Mouse (Mus musculus) liver, adult 2 months (tissue): Measurements from ENCODE around the gene Vwa7.

Experiments used
- CTCF ChIP-seq: fragments of 200-500 bp; IDR thresholded peaks from 2 replicates; pipeline ENCODE4 v1.5.1; 2011; ENCODE audit warnings: low read depth, low read length, control low read depth
- POLR2A ChIP-seq: fragments of 200-500 bp; IDR thresholded peaks from 2 replicates; pipeline ENCODE4 v1.6.1; 2011; ENCODE audit warnings: low read length, control low read depth; ENCODE audit not compliant: insufficient read depth; ENCODE audit errors: extremely low read depth

DNA sequence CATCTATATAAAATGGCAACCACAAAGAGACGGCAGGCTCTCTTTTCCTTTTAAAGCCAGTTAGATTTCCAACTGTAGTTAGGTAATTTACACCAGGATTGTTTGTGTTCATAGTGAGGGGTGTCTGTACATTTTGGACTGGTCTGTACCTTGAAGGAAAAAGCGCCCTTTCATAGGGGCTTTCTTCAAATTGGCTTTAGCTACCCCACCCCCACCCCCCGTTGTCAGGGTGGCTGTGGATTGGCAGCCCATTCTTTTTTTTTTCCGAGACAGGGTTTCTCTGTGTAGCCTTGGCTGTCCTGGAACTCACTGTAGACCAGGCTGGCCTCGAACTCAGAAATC lies 19.3 kb upstream of the Vwa7 start:
- TF ChIP-seq CTCF (no peak), POLR2A (no peak)
